Mouse (Mus musculus): ENCODE results near the gene Zfp969. TPM values are rescaled to one million over a fixed set of nuclear protein-coding genes. Genes with fewer than 3 reads are reported as not detected.

Zfp969 gene
- polyA plus RNA-seq (2017; shearing (Covaris generic)) = not detected

GRCm38 (mm10) chr2:175703546-175703945 lies at the start of gene Zfp969:
Gene Zfp969 (minus strand): TSS chr2:175703646.

GRCm38 (mm10) chr2:175741237-175741636 lies 37.8 kb upstream of the Zfp969 start, which contains the start of gene Gm2007:
Gene Gm2007 (plus strand): TSS chr2:175741537.

GRCm38 (mm10) chr2:175643678-175644077 lies 59.8 kb downstream of the Zfp969 start, which contains the start of gene Gm11007:
Gene Gm11007 (plus strand): TSS chr2:175643978.

Other genes starting within 250 kb of the Zfp969 start
- gene Zfp965, start 233.7 kb downstream of the Zfp969 start, polyA plus RNA-seq (2017; shearing (Covaris generic)) = 5.8 TPM
- gene Gm11007, start 59.7 kb downstream of the Zfp969 start, polyA plus RNA-seq (2017; shearing (Covaris generic)) = 11.4 TPM
- gene Gm2007, start 37.9 kb upstream of the Zfp969 start, polyA plus RNA-seq (2017; shearing (Covaris generic)) = 11.4 TPM
- gene Gm14288, start 97.4 kb upstream of the Zfp969 start, polyA plus RNA-seq (2017; shearing (Covaris generic)) = not detected
- 4.8 TPM for gene Gm6710, start 165.6 kb upstream of the Zfp969 start, polyA plus RNA-seq (2017; shearing (Covaris generic))
- gene Zfp966, start 227.5 kb upstream of the Zfp969 start, polyA plus RNA-seq (2017; shearing (Covaris generic)) = 7.9 TPM

Measured in activated CD4-positive, CD25-positive, alpha-beta regulatory T cell, adult 9 weeks (primary cell).